In genomic region chr4:46116544-46117175, GRCm38 (mm10) we compare ENCODE assay signal across 8 mouse cellular contexts. TPM values are rescaled to one million over a fixed set of nuclear protein-coding genes. Genes with fewer than 3 reads are reported as not detected.
A peak's percentile ranks its signal among the peaks of the same experiment; 100 is the strongest.
DNase-seq lines count a peak whose midpoint lies in the region; ATAC-seq lines count a peak whose summit lies in the region.
"Had no signal": no experiment of that assay in that cellular context is flagged by ENCODE, and none has a peak within 500 bp of the region (broad histone marks: within the 10 kb centered on the region; RNA-seq: fewer than 3 reads in every experiment).

No protein-coding gene starts in this region.

- H3K27ac ChIP-seq in heart, embryonic 10.5 days, result peak overlapping the region; percentile 38; the same call in 1 of the 2 replicates
- peak overlapping the region; percentile 23; the same call in 1 of the 2 replicates for H3K27ac ChIP-seq in neural tube, embryonic 13.5 days (replicated peaks)
- no peak overlapping the region for H3K27ac ChIP-seq in neural tube, embryonic 15.5 days (replicated peaks)
- H3K27ac ChIP-seq: forebrain, embryonic 12.5 days had no signal

- no peak overlapping the region for H3K4me2 ChIP-seq in neural tube, embryonic 13.5 days
- no peak overlapping the region for H3K4me2 ChIP-seq in neural tube, embryonic 15.5 days
- H3K4me2 ChIP-seq: forebrain, embryonic 12.5 days had no signal

- ATAC-seq in neural tube, embryonic 13.5 days (ENCODE audit: low read depth), result peak; percentile 43; the same call in 1 of the 2 replicates
- no peak for ATAC-seq in neural tube, embryonic 15.5 days (ENCODE audit: low FRiP score)
- no peak for ATAC-seq in megakaryocyte-erythroid progenitor cell, adult 5-6 weeks (replicated peaks; ENCODE audit: low FRiP score, low TSS enrichment, poor library complexity, severe bottlenecking)

- H3K4me3 ChIP-seq in heart, embryonic 10.5 days, result no peak overlapping the region
- H3K4me3 ChIP-seq in neural tube, embryonic 13.5 days, result no peak overlapping the region
- H3K4me3 ChIP-seq in neural tube, embryonic 15.5 days (replicated peaks), result no peak overlapping the region
- H3K4me3 ChIP-seq: forebrain, embryonic 12.5 days had no signal

- 74% methylated on average over 10 of the region's 10 CpGs for WGBS in heart, embryonic 10.5 days
- 47% methylated on average over 10 of the region's 10 CpGs for WGBS in neural tube, embryonic 13.5 days
- WGBS in neural tube, embryonic 15.5 days, result 54% methylated on average over 10 of the region's 10 CpGs

- no peak overlapping the region for H3K9ac ChIP-seq in neural tube, embryonic 13.5 days
- H3K9ac ChIP-seq in neural tube, embryonic 15.5 days (replicated peaks), result no peak overlapping the region
- H3K9ac ChIP-seq: forebrain, embryonic 12.5 days had no signal

- peaks cover 99% of the 10 kb centered on the region for H3K36me3 ChIP-seq in heart, embryonic 10.5 days
- peaks cover 85% of the 10 kb centered on the region for H3K36me3 ChIP-seq in neural tube, embryonic 13.5 days
- H3K36me3 ChIP-seq in neural tube, embryonic 15.5 days, result peaks cover 73% of the 10 kb centered on the region

- H3K9me3 ChIP-seq in heart, embryonic 10.5 days, result no peaks in the 10 kb centered on the region
- H3K9me3 ChIP-seq in neural tube, embryonic 13.5 days, result no peaks in the 10 kb centered on the region
- no peaks in the 10 kb centered on the region for H3K9me3 ChIP-seq in neural tube, embryonic 15.5 days (replicated peaks)
- H3K9me3 ChIP-seq: forebrain, embryonic 12.5 days had no signal

- peaks cover 13% of the 10 kb centered on the region; the same call in 1 of the 2 replicates for H3K4me1 ChIP-seq in heart, embryonic 10.5 days
- H3K4me1 ChIP-seq in neural tube, embryonic 13.5 days (replicated peaks), result no peaks in the 10 kb centered on the region
- no peaks in the 10 kb centered on the region for H3K4me1 ChIP-seq in neural tube, embryonic 15.5 days
- H3K4me1 ChIP-seq: forebrain, embryonic 12.5 days had no signal

- DNase-seq in heart, embryonic 10.5 days (ENCODE audit: low spot score), result no peak
- no peak for DNase-seq in heart, postnatal 4 days
- DNase-seq in cerebellum, postnatal 36 days, result peak; percentile 79 to 82
- no peak for DNase-seq in thymus, postnatal 0 days (ENCODE audit: low spot score)

- H3K27me3 ChIP-seq in heart, embryonic 10.5 days (ENCODE audit: insufficient read depth, poor library complexity, severe bottlenecking), result no peaks in the 10 kb centered on the region
- no peaks in the 10 kb centered on the region for H3K27me3 ChIP-seq in neural tube, embryonic 13.5 days
- H3K27me3 ChIP-seq in neural tube, embryonic 15.5 days (replicated peaks), result no peaks in the 10 kb centered on the region
- H3K27me3 ChIP-seq: forebrain, embryonic 12.5 days had no signal

RNA-seq across cellular contexts. Expression of gene Ncbp1, which starts 21.8 kb away (rescaled TPM):
- polyA plus RNA-seq in heart, embryonic 10.5 days (2016; fragmentation: Nextera tagmentation; extraction: Ambion mirVana), result 67.1 and 83.5 TPM in 2 replicates
- total RNA-seq in heart, postnatal 4 days (2021), result 10 to 100 TPM; 35.5 to 36.9 TPM
- 84.1 and 98.4 TPM in 2 replicates for polyA plus RNA-seq in neural tube, embryonic 13.5 days (2015; fragmentation: Nextera tagmentation; extraction: Ambion mirVana)
- 66.0 and 69.6 TPM in 2 replicates for polyA plus RNA-seq in neural tube, embryonic 15.5 days (2015; fragmentation: Nextera tagmentation; extraction: Ambion mirVana)
- 88.5 and 94.7 TPM in 2 replicates for polyA plus RNA-seq in thymus, postnatal 0 days (2015; fragmentation: Nextera tagmentation; extraction: Ambion mirVana)
- total RNA-seq in megakaryocyte-erythroid progenitor cell, adult 5-6 weeks (2014; fragmentation: Nextera tagmentation), result 88.8 and 101 TPM in 2 replicates
- 108 and 126 TPM in 2 replicates for total RNA-seq in megakaryocyte-erythroid progenitor cell, adult 5-6 weeks (2017)

RNA-seq across cellular contexts. Expression of gene Tstd2, which starts 21.8 kb away (rescaled TPM):
- polyA plus RNA-seq in heart, embryonic 10.5 days (2016; fragmentation: Nextera tagmentation; extraction: Ambion mirVana), result 40.5 and 40.7 TPM in 2 replicates
- 10 to 100 TPM; 19.3 to 20.3 TPM for total RNA-seq in heart, postnatal 4 days (2021)
- polyA plus RNA-seq in neural tube, embryonic 13.5 days (2015; fragmentation: Nextera tagmentation; extraction: Ambion mirVana), result 35.2 and 36.5 TPM in 2 replicates
- 27.9 and 30.8 TPM in 2 replicates for polyA plus RNA-seq in neural tube, embryonic 15.5 days (2015; fragmentation: Nextera tagmentation; extraction: Ambion mirVana)
- 23.1 and 30.3 TPM in 2 replicates for polyA plus RNA-seq in thymus, postnatal 0 days (2015; fragmentation: Nextera tagmentation; extraction: Ambion mirVana)
- total RNA-seq in megakaryocyte-erythroid progenitor cell, adult 5-6 weeks (2014; fragmentation: Nextera tagmentation), result 27.6 and 33.4 TPM in 2 replicates
- 39.8 and 41.0 TPM in 2 replicates for total RNA-seq in megakaryocyte-erythroid progenitor cell, adult 5-6 weeks (2017)

Comparison
In these comparisons a context has a peak if more than half of its experiments do, and no peak if none do; other contexts are left out.
1. DNase-seq: peak in cerebellum, postnatal 36 days (2 of 2); none in heart, embryonic 10.5 days (single experiment), heart, postnatal 4 days (single experiment) and thymus, postnatal 0 days (single experiment).